Mouse (Mus musculus) intestine, postnatal 0 days (tissue): ENCODE results near the gene Eml5. TPM values are rescaled to one million over a fixed set of nuclear protein-coding genes. Genes with fewer than 3 reads are reported as not detected.

Source experiments
- ATAC-seq: fragments of 200-750 bp; cut with Nextera tagmentation; 2 replicates; pipeline ENCODE4 v1.8.0; 2017; ENCODE audit warnings: mild to moderate bottlenecking, moderate TSS enrichment, moderate library complexity
- H3K27ac ChIP-seq: fragments of 300-500 bp; sonication (generic); 2 replicates; pipeline ENCODE4 v1.5.1; 2014; ENCODE audit warnings: mild to moderate bottlenecking, low read depth, low read length, moderate library complexity
- H3K27me3 ChIP-seq: fragments of 300-500 bp; sonication (generic); replicated peaks from 2 replicates; pipeline ENCODE4 v1.6.1; 2014; ENCODE audit warnings: low read length, mixed read lengths; ENCODE audit not compliant: control insufficient read depth, insufficient read depth
- H3K36me3 ChIP-seq: fragments of 300-500 bp; sonication (generic); 2 replicates; pipeline ENCODE4 v1.6.1; 2014; ENCODE audit warnings: mild to moderate bottlenecking, moderate library complexity; ENCODE audit not compliant: control insufficient read depth, insufficient read depth
- H3K4me1 ChIP-seq: fragments of 300-500 bp; sonication (generic); replicated peaks from 2 replicates; pipeline ENCODE4 v1.6.1; 2014; ENCODE audit warnings: antibody characterized with exemption, low read length, mixed read lengths; ENCODE audit not compliant: control insufficient read depth, insufficient read depth
- H3K4me2 ChIP-seq: fragments of 300-500 bp; sonication (generic); replicated peaks from 2 replicates; pipeline ENCODE4 v1.6.1; 2014; ENCODE audit warnings: low read depth, mild to moderate bottlenecking, moderate library complexity
- H3K4me3 ChIP-seq: fragments of 300-500 bp; sonication (generic); 2 replicates; pipeline ENCODE4 v1.5.1; 2014; ENCODE audit warnings: low read depth, low read length
- H3K9ac ChIP-seq: fragments of 300-500 bp; sonication (generic); 2 replicates; pipeline ENCODE4 v1.6.1; 2014; ENCODE audit warnings: mild to moderate bottlenecking, low read depth, low read length
- H3K9me3 ChIP-seq: fragments of 300-500 bp; sonication (generic); 2 replicates; pipeline ENCODE4 v1.6.1; 2016; ENCODE audit warnings: mixed run types; ENCODE audit not compliant: control insufficient read depth
- CTCF ChIP-seq: sonication (generic); IDR thresholded peaks from 2 replicates; pipeline ENCODE4 v1.5.1; 2016; ENCODE audit warnings: low read depth, mild to moderate bottlenecking, control low read depth, antibody characterized with exemption, moderate library complexity
- WGBS: fragments of 180-500 bp; shearing (Covaris S2); extraction: QIAGEN DNeasy Blood & Tissue Kit; methylation state at CpG from one replicate; pipeline ENCODE4 v1.1.7; 2014; 5-methylcytosine and 5-hydroxymethylcytosine counted together
- polyA plus RNA-seq: library from polyadenylated mRNA; unstranded; fragments of >200 nt; fragmentation: Nextera tagmentation; extraction: Ambion mirVana; gene quantifications from 2 replicates; pipeline ENCODE4 v1.2.1, GENCODE M21; 2015

The Eml5 gene
- polyA plus RNA-seq, 1 experiment from 2014 or later = 1.3 TPM

DNA sequence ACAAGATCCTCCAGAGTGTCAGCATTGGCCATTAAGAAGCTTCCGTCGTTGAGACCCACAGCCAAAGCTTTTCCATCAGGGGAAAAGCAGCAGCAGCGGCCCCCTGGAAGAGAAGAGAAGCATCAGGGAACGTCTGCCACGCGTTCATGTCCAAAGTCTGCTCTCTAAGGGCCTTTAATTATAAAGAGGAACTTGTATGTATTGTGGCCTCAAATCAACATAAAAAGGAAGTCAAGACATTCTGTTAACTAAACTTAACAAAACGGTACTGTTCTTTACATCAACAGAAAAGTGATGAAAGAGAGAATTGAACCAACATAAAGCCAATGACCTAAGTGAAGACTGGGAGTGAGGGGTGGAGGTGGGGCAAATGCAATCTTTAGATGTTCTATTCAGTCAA is 70.2 kb downstream of the Eml5 start:
- Histone ChIP-seq H3K4me1 (no peaks in the 10 kb centered on the region), H3K9ac (no peak overlapping the region), H3K36me3 (no peaks in the 10 kb centered on the region), H3K4me3 (no peak overlapping the region), H3K9me3 (no peaks in the 10 kb centered on the region), H3K4me2 (no peak overlapping the region), H3K27ac (no peak overlapping the region), H3K27me3 (no peaks in the 10 kb centered on the region)
- 73% methylated on average over 7 of the region's 7 CpGs for WGBS
- no peak for TF ChIP-seq CTCF
- no peak for ATAC-seq

DNA sequence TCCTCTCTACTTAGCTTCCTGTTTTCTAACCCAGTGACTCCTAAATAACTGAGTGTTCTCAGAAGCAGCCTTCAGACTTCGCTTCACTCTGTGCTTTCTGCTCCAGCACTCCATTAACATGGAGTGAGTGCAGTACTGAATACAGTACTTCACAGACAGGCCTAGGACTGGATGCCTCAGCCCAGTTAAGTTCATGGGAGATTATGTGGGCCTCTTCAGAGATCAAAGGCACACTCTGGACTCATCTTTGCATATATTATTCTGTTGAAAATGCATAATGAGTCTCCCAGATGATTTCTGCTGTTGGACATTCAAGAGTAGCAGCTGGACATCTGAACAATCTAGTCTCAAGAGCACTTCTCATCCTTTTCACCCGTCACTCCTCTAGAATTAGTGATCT is 80.5 kb downstream of the Eml5 start:
- Histone ChIP-seq H3K4me3 (no peak overlapping the region), H3K4me1 (no peaks in the 10 kb centered on the region), H3K36me3 (no peaks in the 10 kb centered on the region), H3K4me2 (no peak overlapping the region), H3K27ac (no peak overlapping the region), H3K9me3 (no peaks in the 10 kb centered on the region), H3K27me3 (no peaks in the 10 kb centered on the region), H3K9ac (no peak overlapping the region)
- 87% methylated on average over 2 of the region's 2 CpGs for WGBS
- no peak for ATAC-seq
- TF ChIP-seq CTCF = no peak

DNA sequence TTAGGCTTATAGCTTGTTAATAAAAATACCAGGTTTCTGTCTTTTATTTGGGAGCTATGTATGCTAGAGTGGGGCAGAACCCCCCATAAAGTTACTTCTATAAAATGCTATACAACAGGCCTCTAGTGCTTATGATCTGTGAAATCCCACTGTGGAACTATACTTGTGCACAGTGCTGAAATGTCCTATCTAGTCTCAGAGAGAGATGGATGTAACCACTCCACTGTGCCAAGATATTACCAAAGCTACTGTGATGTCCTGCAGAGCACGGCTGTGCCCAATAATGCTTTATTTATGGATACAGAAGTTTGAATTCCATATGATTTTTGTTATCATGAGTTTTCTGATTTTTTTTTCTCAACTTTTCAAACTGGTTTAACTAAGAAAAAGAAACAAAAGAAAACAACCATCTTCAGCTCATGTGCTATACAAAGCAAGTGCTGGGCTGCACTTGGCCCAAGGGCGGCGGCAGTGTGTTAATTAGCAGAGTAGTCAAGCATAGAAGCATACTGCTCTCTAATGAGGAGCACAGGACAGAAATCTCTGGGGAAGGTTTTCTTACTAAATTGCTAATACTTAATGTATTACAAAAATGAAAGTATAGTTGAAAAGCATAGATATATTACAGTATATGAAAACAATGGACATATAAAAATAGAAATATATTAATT is 97.1 kb downstream of the Eml5 start:
- Histone ChIP-seq H3K36me3 (no peaks in the 10 kb centered on the region), H3K9me3 (no peaks in the 10 kb centered on the region), H3K27me3 (no peaks in the 10 kb centered on the region), H3K4me2 (no peak overlapping the region), H3K27ac (no peak overlapping the region), H3K4me3 (no peak overlapping the region), H3K4me1 (no peaks in the 10 kb centered on the region), H3K9ac (no peak overlapping the region)
- 84% methylated on average over 3 of the region's 3 CpGs for whole genome bisulfite sequencing
- no peak for ATAC-seq
- TF ChIP-seq CTCF = no peak

DNA sequence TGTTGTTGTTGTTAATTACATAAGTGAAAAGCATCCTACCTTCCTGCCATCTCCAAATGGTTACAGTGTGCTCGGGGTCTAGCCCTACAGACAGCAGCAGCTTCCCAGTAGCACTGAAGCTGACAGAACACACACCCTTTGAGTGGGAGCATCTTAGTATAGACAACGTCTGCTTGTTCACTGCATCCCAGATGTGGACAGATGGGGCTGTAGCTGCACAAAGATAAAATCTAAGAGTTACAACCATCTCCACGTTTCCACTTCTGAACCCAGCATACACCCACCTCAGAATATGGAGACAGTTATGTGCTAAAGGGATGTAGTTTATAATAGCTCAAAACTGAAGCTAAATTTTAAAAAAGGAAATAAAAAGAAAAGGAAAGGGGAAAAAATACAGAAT is 99.0 kb downstream of the Eml5 start:
- TF ChIP-seq CTCF = no peak
- no peak overlapping the region for H3K4me3 ChIP-seq
- H3K27ac ChIP-seq = no peak overlapping the region
- 64% methylated on average over 3 of the region's 3 CpGs for WGBS
- H3K4me1 ChIP-seq = no peaks in the 10 kb centered on the region
- H3K9ac ChIP-seq = no peak overlapping the region
- H3K36me3 ChIP-seq = no peaks in the 10 kb centered on the region
- H3K27me3 ChIP-seq = no peaks in the 10 kb centered on the region
- no peak for ATAC-seq
- no peak overlapping the region for H3K4me2 ChIP-seq
- H3K9me3 ChIP-seq = no peaks in the 10 kb centered on the region

DNA sequence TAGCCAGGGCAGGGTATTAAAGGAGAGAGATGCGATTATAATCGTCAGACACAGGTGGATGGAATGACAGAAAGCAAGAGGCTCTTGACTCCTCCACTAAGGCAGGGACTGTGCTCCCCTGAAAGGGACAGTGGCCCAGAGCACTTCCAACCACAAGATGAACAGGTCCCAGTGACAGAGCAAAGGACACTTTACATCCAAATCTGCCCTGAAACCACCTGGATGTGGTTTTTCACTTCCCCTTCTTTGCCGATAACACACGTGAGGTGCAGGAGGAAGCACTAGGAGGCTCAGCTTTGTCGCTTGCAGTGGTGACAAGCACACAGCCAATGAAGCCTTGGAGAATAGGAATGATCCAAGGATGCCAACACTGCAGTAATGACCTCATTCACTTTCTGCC is 101.0 kb downstream of the Eml5 start:
- Histone ChIP-seq H3K9ac (no peak overlapping the region), H3K4me3 (no peak overlapping the region), H3K27ac (no peak overlapping the region), H3K9me3 (no peaks in the 10 kb centered on the region), H3K36me3 (no peaks in the 10 kb centered on the region), H3K27me3 (no peaks in the 10 kb centered on the region), H3K4me1 (no peaks in the 10 kb centered on the region), H3K4me2 (no peak overlapping the region)
- 77% methylated on average over 5 of the region's 5 CpGs for WGBS
- no peak for TF ChIP-seq CTCF
- ATAC-seq = no peak

DNA sequence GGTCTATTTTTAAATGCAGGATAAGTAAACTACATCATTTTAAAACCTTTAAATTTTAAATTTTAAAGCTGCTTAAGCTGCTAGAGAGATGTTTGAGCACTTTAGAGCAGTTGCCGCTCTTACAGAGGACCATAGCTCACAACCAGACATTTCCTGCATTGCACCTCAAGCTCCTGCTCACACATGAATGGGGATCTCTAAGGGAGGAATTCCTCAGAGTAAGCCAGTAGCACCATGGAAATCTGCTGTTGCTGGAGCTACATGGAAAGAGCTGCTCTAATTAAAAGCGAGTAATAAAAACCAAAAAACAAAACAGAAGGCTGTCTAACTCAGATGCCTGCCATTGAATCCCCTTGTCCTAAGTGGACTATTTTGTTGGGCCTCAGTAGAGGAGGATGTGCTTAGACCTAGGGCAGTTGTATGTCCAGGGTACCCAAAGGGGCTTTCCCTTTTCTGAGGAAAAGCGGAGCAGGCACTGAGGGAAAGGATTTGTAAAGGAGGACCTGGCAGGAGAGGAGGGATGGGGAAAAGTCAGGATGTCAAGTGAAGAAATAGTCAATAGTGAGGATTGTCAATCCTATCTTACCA is 105.5 kb downstream of the Eml5 start:
- ATAC-seq = no peak
- H3K36me3 ChIP-seq = peaks cover 14% of the 10 kb centered on the region
- H3K4me1 ChIP-seq = no peaks in the 10 kb centered on the region
- no peaks in the 10 kb centered on the region for H3K27me3 ChIP-seq
- no peaks in the 10 kb centered on the region for H3K9me3 ChIP-seq
- H3K4me3 ChIP-seq = no peak overlapping the region
- no peak overlapping the region for H3K27ac ChIP-seq
- H3K4me2 ChIP-seq = no peak overlapping the region
- H3K9ac ChIP-seq = no peak overlapping the region
- no peak for TF ChIP-seq CTCF
- 97% methylated on average over 3 of the region's 3 CpGs for WGBS

DNA sequence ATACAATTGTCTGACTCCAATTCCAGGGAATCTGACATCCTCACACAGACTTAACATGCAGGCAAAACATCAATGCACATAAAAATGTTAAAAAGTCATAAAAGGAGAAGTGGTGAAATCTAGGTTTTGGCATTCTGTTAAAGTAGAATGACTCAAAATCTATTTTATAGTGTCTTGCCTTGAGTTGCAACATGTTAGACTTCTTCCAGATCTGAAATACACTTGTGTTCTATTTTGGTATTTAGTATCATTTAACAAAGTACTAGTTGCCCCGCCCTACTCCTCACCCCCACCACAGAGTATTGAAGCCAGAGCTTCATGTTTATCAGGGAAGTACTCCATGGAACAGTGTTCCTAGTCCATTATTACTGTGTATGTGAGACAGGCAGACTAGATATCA is 117.0 kb downstream of the Eml5 start:
- no peak overlapping the region for H3K4me3 ChIP-seq
- no peak overlapping the region for H3K4me2 ChIP-seq
- TF ChIP-seq CTCF = no peak
- no peaks in the 10 kb centered on the region for H3K9me3 ChIP-seq
- peaks cover 75% of the 10 kb centered on the region for H3K36me3 ChIP-seq
- H3K9ac ChIP-seq = no peak overlapping the region
- H3K4me1 ChIP-seq = no peaks in the 10 kb centered on the region
- ATAC-seq = no peak
- 100% methylated on average over 1 of the region's 1 CpGs for WGBS
- H3K27me3 ChIP-seq = no peaks in the 10 kb centered on the region
- no peak overlapping the region for H3K27ac ChIP-seq
